Mouse (Mus musculus): Measurements from ENCODE around the gene Agpat2. TPM values are rescaled to one million over a fixed set of nuclear protein-coding genes. Genes with fewer than 3 reads are reported as not detected.

The Agpat2 gene
- total and polyA plus RNA-seq, 2 experiments from 2014 or later, result 5.0 to 6.4 TPM

GRCm38 (mm10) chr2:26561351-26562016 is 42.7 kb downstream of the Agpat2 start:
- 42% methylated on average over 6 of the region's 6 CpGs for WGBS
- Histone ChIP-seq H3K27me3 (ENCODE audit: insufficient read depth, low read length) (no peaks in the 10 kb centered on the region), H3K4me2 (ENCODE audit: low read depth, low read length, poor library complexity, severe bottlenecking) (no peak overlapping the region), H3K27ac (ENCODE audit: low read depth, low read length) (no peak overlapping the region), H3K36me3 (ENCODE audit: insufficient read depth, low read length) (no peaks in the 10 kb centered on the region), H3K9me3 (ENCODE audit: low read length) (no peaks in the 10 kb centered on the region), H3K9ac (replicated peaks; ENCODE audit: low read length, poor library complexity, severe bottlenecking) (no peak overlapping the region), H3K4me1 (ENCODE audit: insufficient read depth, low read length) (no peaks in the 10 kb centered on the region), H3K4me3 (ENCODE audit: low read depth, low read length) (no peak overlapping the region)
- ATAC-seq (ENCODE audit: low FRiP score) (no peak), DNase-seq (ENCODE audit: low spot score) (peak; percentile 77)
- TF ChIP-seq CTCF (IDR thresholded peaks at IDR 0.05), result peak; percentile 90

- Histone ChIP-seq H3K27me3 (ENCODE audit: insufficient read depth, low read length) (no peaks in the 10 kb centered on the region), H3K9me3 (ENCODE audit: low read length) (no peaks in the 10 kb centered on the region), H3K4me1 (ENCODE audit: insufficient read depth, low read length) (no peaks in the 10 kb centered on the region), H3K4me3 (ENCODE audit: low read depth, low read length) (no peak overlapping the region), H3K36me3 (ENCODE audit: insufficient read depth, low read length) (no peaks in the 10 kb centered on the region), H3K9ac (replicated peaks; ENCODE audit: low read length, poor library complexity, severe bottlenecking) (no peak overlapping the region), H3K27ac (ENCODE audit: low read depth, low read length) (no peak overlapping the region), H3K4me2 (ENCODE audit: low read depth, low read length, poor library complexity, severe bottlenecking) (no peak overlapping the region)
- WGBS, result 71% methylated on average over 5 of the region's 5 CpGs
- ATAC-seq (ENCODE audit: low FRiP score), result no peak
- no peak for TF ChIP-seq CTCF (IDR thresholded peaks at IDR 0.05)
- no peak for DNase-seq (ENCODE audit: low spot score)
Measured at GRCm38 (mm10) chr2:26560506-26560905, 43.7 kb downstream of the Agpat2 start.

GRCm38 (mm10) chr2:26556535-26556993 is 47.7 kb downstream of the Agpat2 start:
- WGBS, result 74% methylated on average over 4 of the region's 4 CpGs
- ATAC-seq (ENCODE audit: low FRiP score) (no peak), DNase-seq (ENCODE audit: low spot score) (no peak)
- Histone ChIP-seq H3K27ac (ENCODE audit: low read depth, low read length) (no peak overlapping the region), H3K36me3 (ENCODE audit: insufficient read depth, low read length) (no peaks in the 10 kb centered on the region), H3K9ac (replicated peaks; ENCODE audit: low read length, poor library complexity, severe bottlenecking) (no peak overlapping the region), H3K4me1 (ENCODE audit: insufficient read depth, low read length) (no peaks in the 10 kb centered on the region), H3K27me3 (ENCODE audit: insufficient read depth, low read length) (no peaks in the 10 kb centered on the region), H3K4me3 (ENCODE audit: low read depth, low read length) (no peak overlapping the region), H3K4me2 (ENCODE audit: low read depth, low read length, poor library complexity, severe bottlenecking) (no peak overlapping the region), H3K9me3 (ENCODE audit: low read length) (no peaks in the 10 kb centered on the region)
- no peak for TF ChIP-seq CTCF (IDR thresholded peaks at IDR 0.05)

GRCm38 (mm10) chr2:26555076-26555475 is 49.1 kb downstream of the Agpat2 start:
- no peak overlapping the region for H3K9ac ChIP-seq (replicated peaks; ENCODE audit: low read length, poor library complexity, severe bottlenecking)
- H3K4me1 ChIP-seq (ENCODE audit: insufficient read depth, low read length), result no peaks in the 10 kb centered on the region
- H3K27me3 ChIP-seq (ENCODE audit: insufficient read depth, low read length), result no peaks in the 10 kb centered on the region
- H3K9me3 ChIP-seq (ENCODE audit: low read length), result no peaks in the 10 kb centered on the region
- 82% methylated on average over 4 of the region's 4 CpGs for WGBS
- ATAC-seq (ENCODE audit: low FRiP score), result no peak
- no peak overlapping the region for H3K27ac ChIP-seq (ENCODE audit: low read depth, low read length)
- no peak for TF ChIP-seq CTCF (IDR thresholded peaks at IDR 0.05)
- H3K36me3 ChIP-seq (ENCODE audit: insufficient read depth, low read length), result no peaks in the 10 kb centered on the region
- H3K4me3 ChIP-seq (ENCODE audit: low read depth, low read length), result no peak overlapping the region
- DNase-seq (ENCODE audit: low spot score), result no peak
- H3K4me2 ChIP-seq (ENCODE audit: low read depth, low read length, poor library complexity, severe bottlenecking), result no peak overlapping the region

- no peaks in the 10 kb centered on the region for H3K36me3 ChIP-seq (ENCODE audit: insufficient read depth, low read length)
- WGBS, result 83% methylated on average over 9 of the region's 9 CpGs
- no peak for TF ChIP-seq CTCF (IDR thresholded peaks at IDR 0.05)
- no peaks in the 10 kb centered on the region for H3K9me3 ChIP-seq (ENCODE audit: low read length)
- H3K27ac ChIP-seq (ENCODE audit: low read depth, low read length), result no peak overlapping the region
- H3K9ac ChIP-seq (replicated peaks; ENCODE audit: low read length, poor library complexity, severe bottlenecking), result no peak overlapping the region
- no peak overlapping the region for H3K4me2 ChIP-seq (ENCODE audit: low read depth, low read length, poor library complexity, severe bottlenecking)
- no peak for ATAC-seq (ENCODE audit: low FRiP score)
- H3K27me3 ChIP-seq (ENCODE audit: insufficient read depth, low read length), result no peaks in the 10 kb centered on the region
- H3K4me1 ChIP-seq (ENCODE audit: insufficient read depth, low read length), result no peaks in the 10 kb centered on the region
- H3K4me3 ChIP-seq (ENCODE audit: low read depth, low read length), result no peak overlapping the region
- no peak for DNase-seq (ENCODE audit: low spot score)
Measured at GRCm38 (mm10) chr2:26553904-26554303, 50.3 kb downstream of the Agpat2 start.

GRCm38 (mm10) chr2:26552066-26552465 is 52.2 kb downstream of the Agpat2 start:
- no peak for TF ChIP-seq CTCF (IDR thresholded peaks at IDR 0.05)
- DNase-seq (ENCODE audit: low spot score) (no peak), ATAC-seq (ENCODE audit: low FRiP score) (no peak)
- H3K27ac ChIP-seq (ENCODE audit: low read depth, low read length), result no peak overlapping the region
- no peaks in the 10 kb centered on the region for H3K27me3 ChIP-seq (ENCODE audit: insufficient read depth, low read length)
- 0 out of 2 replicates have a peak, but pooled peaks cover 2% of the 10 kb centered on the region for H3K4me1 ChIP-seq (ENCODE audit: insufficient read depth, low read length)
- no peaks in the 10 kb centered on the region for H3K36me3 ChIP-seq (ENCODE audit: insufficient read depth, low read length)
- H3K9ac ChIP-seq (replicated peaks; ENCODE audit: low read length, poor library complexity, severe bottlenecking), result no peak overlapping the region
- 83% methylated on average over 2 of the region's 2 CpGs for WGBS
- H3K9me3 ChIP-seq (ENCODE audit: low read length), result no peaks in the 10 kb centered on the region
- H3K4me2 ChIP-seq (ENCODE audit: low read depth, low read length, poor library complexity, severe bottlenecking), result no peak overlapping the region
- no peak overlapping the region for H3K4me3 ChIP-seq (ENCODE audit: low read depth, low read length)

Data from midbrain, postnatal 0 days (tissue).